Mouse (Mus musculus) liver, adult 2 months (tissue): Measurements from ENCODE around the gene Rhot2.

Experiments used
- CTCF ChIP-seq: fragments of 200-500 bp; IDR thresholded peaks from 2 replicates; pipeline ENCODE4 v1.5.1; 2011; ENCODE audit warnings: low read depth, low read length, control low read depth
- POLR2A ChIP-seq: fragments of 200-500 bp; IDR thresholded peaks from 2 replicates; pipeline ENCODE4 v1.6.1; 2011; ENCODE audit warnings: low read length, control low read depth; ENCODE audit not compliant: insufficient read depth; ENCODE audit errors: extremely low read depth

GRCm38 (mm10) chr17:25808789-25809605 is 35.7 kb downstream of the Rhot2 start, which contains the start of gene Fbxl16:
- TF ChIP-seq CTCF (no peak), POLR2A (no peak)
